Mouse (Mus musculus): ENCODE results near the gene Sowahc. TPM values are rescaled to one million over a fixed set of nuclear protein-coding genes. Genes with fewer than 3 reads are reported as not detected.

Gene Sowahc
- polyA plus RNA-seq (2016; fragmentation: Nextera tagmentation; extraction: Ambion mirVana), result 14.4 and 15.9 TPM in 2 replicates

DNA sequence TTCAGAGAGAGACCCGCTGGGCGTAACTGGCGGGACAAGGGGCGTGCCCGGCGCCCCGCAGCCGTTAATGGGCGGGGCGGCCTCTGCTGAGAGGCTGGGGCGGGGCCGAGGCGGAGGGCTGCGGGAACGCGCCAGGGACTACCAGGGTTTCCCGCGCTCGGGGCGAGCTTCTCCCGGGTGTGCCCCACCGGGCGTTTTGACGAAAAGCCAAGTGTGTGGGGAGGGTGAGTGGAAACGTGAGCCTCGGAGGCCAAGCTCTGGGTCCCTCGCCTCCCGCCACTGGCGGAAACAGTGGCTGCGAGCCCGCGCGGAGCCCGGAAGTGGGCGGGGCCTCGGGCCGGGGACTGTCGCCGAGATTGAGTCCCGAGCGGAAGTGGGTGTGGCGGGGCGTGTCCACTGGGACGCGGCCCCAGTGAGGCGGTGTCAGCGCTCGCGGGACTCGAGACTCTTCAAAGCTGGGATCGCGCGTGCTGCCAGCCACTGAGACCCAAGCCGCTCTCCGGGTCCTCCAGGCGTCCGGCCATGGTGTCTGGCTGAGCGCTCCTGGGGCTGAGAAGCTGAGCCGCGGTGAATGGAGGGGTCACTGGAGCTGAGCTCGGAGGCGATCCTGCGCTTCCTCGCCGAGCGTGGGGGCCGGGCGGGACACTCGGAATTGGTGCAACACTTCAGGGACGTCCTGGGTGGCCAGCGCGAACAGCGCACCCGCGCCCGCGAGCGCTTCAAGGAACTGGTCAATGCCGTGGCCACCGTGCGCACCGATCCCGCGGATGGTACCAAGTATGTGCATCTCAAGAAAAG lies at the start of gene Sowahc, which contains the start of gene Sept10:
Sowahc (plus strand) TSS at position 481 of the 798 bp plus-strand sequence.
Sept10 (minus strand) TSS at position 375 of the 798 bp plus-strand sequence.
- H3K36me3 ChIP-seq, result no peaks in the 10 kb centered on the region
- H3K4me3 ChIP-seq (replicated peaks), result peak within 1 kb of the TSS; percentile 69
- peak; percentile 93 for ATAC-seq (ENCODE audit: insufficient number of reproducible peaks, insufficient read depth, low FRiP score, low TSS enrichment, low read depth)
- H3K27me3 ChIP-seq, result 0 out of 2 replicates have a peak, but pooled peaks cover 7% of the 10 kb centered on the region
- WGBS, result under 1% methylated on average over 83 of the region's 84 CpGs
- peak within 1 kb of the TSS; percentile 99 for H3K4me2 ChIP-seq
- H3K27ac ChIP-seq, result peak within 1 kb of the TSS; percentile 97
- H3K4me1 ChIP-seq (replicated peaks), result peaks cover 23% of the 10 kb centered on the region
- peak within 1 kb of the TSS; percentile 77 for H3K9ac ChIP-seq (replicated peaks)
- H3K9me3 ChIP-seq, result no peaks in the 10 kb centered on the region

DNA sequence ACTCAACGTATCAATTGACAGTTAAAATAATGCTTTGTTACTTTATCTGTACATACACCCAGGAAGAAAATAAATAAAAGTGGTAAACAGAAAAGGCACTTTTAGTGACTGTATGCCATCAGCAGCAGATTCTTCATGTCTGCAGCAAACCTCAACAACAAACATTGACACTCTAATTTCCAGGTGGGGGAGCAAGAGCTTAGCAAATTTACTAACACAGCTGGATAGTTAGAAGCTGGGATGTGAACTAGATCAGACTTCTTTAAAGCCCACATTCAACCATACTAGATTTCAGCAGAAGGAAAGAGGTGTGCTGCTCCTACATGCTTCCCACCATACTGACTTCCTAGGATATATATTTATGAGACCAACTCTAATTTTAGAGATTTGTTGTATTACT lies 49.2 kb upstream of the Sowahc start:
- 92% methylated on average over 1 of the region's 1 CpGs for WGBS

GRCm38 (mm10) chr10:59179620-59180019 lies 42.1 kb upstream of the Sowahc start:
- Histone ChIP-seq H3K4me1 (replicated peaks) (no peaks in the 10 kb centered on the region), H3K36me3 (peaks cover 26% of the 10 kb centered on the region), H3K27me3 (no peaks in the 10 kb centered on the region), H3K4me2 (no peak overlapping the region), H3K4me3 (replicated peaks) (no peak overlapping the region), H3K9me3 (no peaks in the 10 kb centered on the region), H3K9ac (replicated peaks) (no peak overlapping the region), H3K27ac (no peak overlapping the region)
- ATAC-seq (ENCODE audit: insufficient number of reproducible peaks, insufficient read depth, low FRiP score, low TSS enrichment, low read depth), result no peak
- WGBS, result 81% methylated on average over 3 of the region's 3 CpGs

More for the DNA sequence above, 49.2 kb upstream of the Sowahc start:
- H3K36me3 ChIP-seq, result peaks cover 34% of the 10 kb centered on the region
- H3K9me3 ChIP-seq, result no peaks in the 10 kb centered on the region
- H3K4me1 ChIP-seq (replicated peaks), result no peaks in the 10 kb centered on the region
- no peak overlapping the region for H3K27ac ChIP-seq
- ATAC-seq (ENCODE audit: insufficient number of reproducible peaks, insufficient read depth, low FRiP score, low TSS enrichment, low read depth), result no peak
- no peak overlapping the region for H3K4me2 ChIP-seq
- H3K4me3 ChIP-seq (replicated peaks), result no peak overlapping the region
- no peak overlapping the region for H3K9ac ChIP-seq (replicated peaks)
- H3K27me3 ChIP-seq, result no peaks in the 10 kb centered on the region

DNA sequence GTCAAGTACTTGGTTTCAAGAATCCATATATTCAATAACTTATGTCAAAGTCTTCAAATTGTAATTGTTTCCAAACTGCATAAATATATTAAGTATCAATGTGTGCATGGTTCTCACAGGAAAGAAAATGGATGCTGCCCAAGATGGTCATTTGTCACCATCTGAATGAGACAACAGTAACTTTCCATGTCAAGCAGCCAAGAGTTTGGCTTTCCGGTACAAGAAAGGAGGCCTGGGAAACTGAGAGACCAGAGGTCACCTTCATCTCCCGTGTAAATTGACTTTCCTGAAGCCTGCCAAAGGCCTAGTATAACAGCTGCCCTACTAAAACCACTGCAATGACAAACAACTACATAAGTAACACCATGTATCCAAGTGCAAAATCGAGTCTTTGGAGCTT lies 39.4 kb upstream of the Sowahc start:
- 75% methylated on average over 3 of the region's 3 CpGs for WGBS
- ATAC-seq (ENCODE audit: insufficient number of reproducible peaks, insufficient read depth, low FRiP score, low TSS enrichment, low read depth), result no peak
- Histone ChIP-seq H3K9me3 (no peaks in the 10 kb centered on the region), H3K36me3 (peaks cover 18% of the 10 kb centered on the region), H3K27me3 (no peaks in the 10 kb centered on the region), H3K4me2 (no peak overlapping the region), H3K9ac (replicated peaks) (no peak overlapping the region), H3K4me1 (replicated peaks) (no peaks in the 10 kb centered on the region), H3K27ac (no peak overlapping the region), H3K4me3 (replicated peaks) (no peak overlapping the region)

DNA sequence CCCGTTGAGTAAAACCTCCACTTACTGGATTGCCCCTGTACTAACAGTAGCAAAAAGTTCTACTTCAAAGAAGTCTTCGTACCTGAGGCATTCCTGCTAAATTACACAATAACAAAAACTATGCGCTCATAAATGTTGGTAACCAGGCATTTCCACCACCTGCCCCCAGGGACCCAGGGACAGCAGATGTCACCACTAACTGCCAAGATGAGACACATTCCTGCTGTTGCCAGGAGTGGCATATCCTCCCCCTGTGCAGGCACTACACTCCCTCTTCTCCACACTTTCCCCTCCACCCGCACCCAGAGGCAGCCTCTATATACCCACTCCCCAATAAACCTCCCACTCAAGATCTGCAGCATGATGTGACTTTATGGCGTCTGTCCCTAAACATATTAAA lies 26.9 kb upstream of the Sowahc start:
- Histone ChIP-seq H3K4me3 (replicated peaks) (no peak overlapping the region), H3K4me2 (no peak overlapping the region), H3K9ac (replicated peaks) (no peak overlapping the region), H3K27ac (no peak overlapping the region), H3K9me3 (no peaks in the 10 kb centered on the region), H3K36me3 (peaks cover 13% of the 10 kb centered on the region; the same call in 1 of the 2 replicates), H3K4me1 (replicated peaks) (peaks cover 16% of the 10 kb centered on the region; the same call in 1 of the 2 replicates), H3K27me3 (no peaks in the 10 kb centered on the region)
- no peak for ATAC-seq (ENCODE audit: insufficient number of reproducible peaks, insufficient read depth, low FRiP score, low TSS enrichment, low read depth)
- WGBS, result 55% methylated on average over 5 of the region's 5 CpGs

DNA sequence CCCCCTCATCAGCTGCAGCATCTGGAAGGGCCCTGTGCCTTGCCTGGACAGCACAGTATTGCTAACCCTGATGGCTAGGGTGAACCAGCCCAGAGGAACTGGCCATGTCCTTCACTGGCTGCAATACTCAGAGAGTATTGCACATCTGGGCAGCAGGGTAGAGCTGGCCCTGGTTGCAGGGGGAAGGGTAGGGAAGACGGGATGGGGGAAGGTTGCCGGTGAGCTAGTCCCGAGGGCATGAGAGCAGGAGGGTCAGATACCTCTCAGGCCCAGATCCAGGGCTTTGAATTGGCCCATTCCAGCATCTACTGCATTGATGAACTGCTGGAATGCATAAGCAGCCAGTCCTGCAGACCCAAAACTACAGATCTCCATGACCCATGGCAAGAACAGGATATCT lies 25.0 kb upstream of the Sowahc start:
- Histone ChIP-seq H3K9ac (replicated peaks) (no peak overlapping the region), H3K4me1 (replicated peaks) (peaks cover 16% of the 10 kb centered on the region; the same call in 1 of the 2 replicates), H3K4me2 (no peak overlapping the region), H3K4me3 (replicated peaks) (no peak overlapping the region), H3K27ac (no peak overlapping the region), H3K36me3 (no peaks in the 10 kb centered on the region), H3K27me3 (no peaks in the 10 kb centered on the region), H3K9me3 (no peaks in the 10 kb centered on the region)
- no peak for ATAC-seq (ENCODE audit: insufficient number of reproducible peaks, insufficient read depth, low FRiP score, low TSS enrichment, low read depth)
- 80% methylated on average over 3 of the region's 3 CpGs for WGBS

GRCm38 (mm10) chr10:59200011-59200410 lies 21.7 kb upstream of the Sowahc start:
- Histone ChIP-seq H3K4me1 (replicated peaks) (peaks cover 13% of the 10 kb centered on the region; the same call in 1 of the 2 replicates), H3K36me3 (no peaks in the 10 kb centered on the region), H3K4me2 (no peak overlapping the region), H3K27ac (no peak overlapping the region), H3K4me3 (replicated peaks) (no peak overlapping the region), H3K9me3 (no peaks in the 10 kb centered on the region), H3K27me3 (no peaks in the 10 kb centered on the region), H3K9ac (replicated peaks) (no peak overlapping the region)
- ATAC-seq (ENCODE audit: insufficient number of reproducible peaks, insufficient read depth, low FRiP score, low TSS enrichment, low read depth), result no peak

GRCm38 (mm10) chr10:59220824-59221472 lies 805 bp upstream of the Sowahc start:
- ATAC-seq (ENCODE audit: insufficient number of reproducible peaks, insufficient read depth, low FRiP score, low TSS enrichment, low read depth), result no peak
- Histone ChIP-seq H3K9ac (replicated peaks) (peak overlapping the region; percentile 77), H3K36me3 (no peaks in the 10 kb centered on the region), H3K4me2 (peak overlapping the region; percentile 99), H3K4me3 (replicated peaks) (peak overlapping the region; percentile 69), H3K9me3 (no peaks in the 10 kb centered on the region), H3K4me1 (replicated peaks) (peaks cover 23% of the 10 kb centered on the region), H3K27me3 (0 out of 2 replicates have a peak, but pooled peaks cover 7% of the 10 kb centered on the region), H3K27ac (peak overlapping the region; percentile 97)
- 2% methylated on average over 39 of the region's 39 CpGs for WGBS

- Histone ChIP-seq H3K4me2 (peak overlapping the region; percentile 99), H3K9ac (replicated peaks) (peak overlapping the region; percentile 77), H3K4me3 (replicated peaks) (peak overlapping the region; percentile 69), H3K27me3 (0 out of 2 replicates have a peak, but pooled peaks cover 7% of the 10 kb centered on the region), H3K27ac (peak overlapping the region; percentile 97), H3K4me1 (replicated peaks) (peaks cover 23% of the 10 kb centered on the region), H3K9me3 (no peaks in the 10 kb centered on the region), H3K36me3 (no peaks in the 10 kb centered on the region)
- peak; percentile 10; the same call in 1 of the 2 replicates for ATAC-seq (ENCODE audit: insufficient number of reproducible peaks, insufficient read depth, low FRiP score, low TSS enrichment, low read depth)
- 2% methylated on average over 49 of the region's 49 CpGs for WGBS
These were observed 733 bp downstream of the Sowahc start for GRCm38 (mm10) chr10:59222271-59223101.

- no peak for ATAC-seq (ENCODE audit: insufficient number of reproducible peaks, insufficient read depth, low FRiP score, low TSS enrichment, low read depth)
- Histone ChIP-seq H3K4me2 (peak overlapping the region; percentile 99), H3K4me1 (replicated peaks) (peaks cover 23% of the 10 kb centered on the region), H3K9me3 (no peaks in the 10 kb centered on the region), H3K4me3 (replicated peaks) (peak overlapping the region; percentile 69), H3K27me3 (0 out of 2 replicates have a peak, but pooled peaks cover 7% of the 10 kb centered on the region), H3K27ac (no peak overlapping the region), H3K9ac (replicated peaks) (peak overlapping the region; percentile 77), H3K36me3 (no peaks in the 10 kb centered on the region)
- 43% methylated on average over 14 of the region's 14 CpGs for WGBS
These were observed 1.5 kb downstream of the Sowahc start for GRCm38 (mm10) chr10:59223301-59223700.

All from limb, embryonic 12.5 days (tissue).